Mouse (Mus musculus) midbrain, embryonic 14.5 days (tissue): ENCODE measurements around the gene Frmd5. TPM values are rescaled to one million over a fixed set of nuclear protein-coding genes. Genes with fewer than 3 reads are reported as not detected.

Experiments used
- ATAC-seq: fragments of 200-750 bp; cut with Nextera tagmentation; 2 replicates; pipeline ENCODE4 v1.8.0; 2017; ENCODE audit warnings: moderate number of reproducible peaks, moderate library complexity; ENCODE audit not compliant: low FRiP score, low TSS enrichment
- DNase-seq: peaks from one replicate; pipeline ENCODE4 v3.0.0-alpha.2; 2015
- H3K27ac ChIP-seq: fragments of 300-500 bp; sonication (generic); replicated peaks from 2 replicates; pipeline ENCODE4 v1.5.1; 2014; ENCODE audit warnings: mild to moderate bottlenecking, low read depth, low read length, moderate library complexity
- H3K27me3 ChIP-seq: fragments of 300-500 bp; sonication (generic); 2 replicates; pipeline ENCODE4 v1.6.1; 2014; ENCODE audit warnings: low read length, control low read depth, mixed read lengths; ENCODE audit not compliant: control insufficient read depth, insufficient read depth
- H3K36me3 ChIP-seq: fragments of 300-500 bp; sonication (generic); 2 replicates; pipeline ENCODE4 v1.6.1; 2014; ENCODE audit warnings: low read length, control low read depth; ENCODE audit not compliant: control insufficient read depth, insufficient read depth
- H3K4me1 ChIP-seq: fragments of 300-500 bp; sonication (generic); 2 replicates; pipeline ENCODE4 v1.6.1; 2014; ENCODE audit warnings: mild to moderate bottlenecking, antibody characterized with exemption, low read length, control low read depth; ENCODE audit not compliant: control insufficient read depth, insufficient read depth
- H3K4me2 ChIP-seq: fragments of 300-500 bp; sonication (generic); 2 replicates; pipeline ENCODE4 v1.6.1; 2014; ENCODE audit warnings: mild to moderate bottlenecking, low read length, moderate library complexity
- H3K4me3 ChIP-seq: fragments of 300-500 bp; sonication (generic); replicated peaks from 2 replicates; pipeline ENCODE4 v1.5.1; 2014; ENCODE audit warnings: low read depth, low read length
- H3K9ac ChIP-seq: fragments of 300-500 bp; sonication (generic); replicated peaks from 2 replicates; pipeline ENCODE4 v1.6.1; 2014; ENCODE audit warnings: mild to moderate bottlenecking, low read length, moderate library complexity
- H3K9me3 ChIP-seq: fragments of 300-500 bp; sonication (generic); 2 replicates; pipeline ENCODE4 v1.6.1; 2016; ENCODE audit warnings: low read length, control low read depth, mixed read lengths; ENCODE audit not compliant: control insufficient read depth
- WGBS: fragments of 180-500 bp; shearing (Covaris S2); extraction: QIAGEN DNeasy Blood & Tissue Kit; methylation state at CpG from one replicate; pipeline ENCODE4 v1.1.7; 2014; 5-methylcytosine and 5-hydroxymethylcytosine counted together
- polyA plus RNA-seq: library from polyadenylated mRNA; unstranded; fragments of >200 nt; fragmentation: Nextera tagmentation; extraction: Ambion mirVana; gene quantifications from 2 replicates; pipeline ENCODE4 v1.2.1, GENCODE M21; 2014

The Frmd5 gene
- polyA plus RNA-seq, 1 experiment from 2014 or later: 32.0 TPM

DNA sequence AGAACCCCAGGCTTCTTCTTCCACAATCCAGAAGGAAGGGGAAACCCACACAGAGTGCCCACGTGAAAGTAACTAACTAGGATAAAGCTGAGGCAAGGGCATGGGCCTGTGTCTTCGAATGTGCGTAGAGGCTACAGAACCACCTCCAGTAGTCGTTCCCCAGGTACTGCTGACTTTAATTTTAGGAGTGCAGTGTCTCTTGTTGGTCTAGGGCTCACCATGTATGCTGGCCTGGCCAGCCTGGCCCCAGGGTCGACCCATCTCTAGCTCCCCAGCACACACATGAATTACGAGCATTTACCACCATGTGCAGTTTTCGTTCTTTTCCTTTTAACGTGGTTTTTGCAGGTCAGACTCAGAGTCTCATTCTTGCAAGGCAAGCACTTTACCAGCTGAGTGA, 83.1 kb downstream of the Frmd5 start:
- no peak overlapping the region for H3K9ac ChIP-seq
- H3K4me3 ChIP-seq: no peak overlapping the region
- peaks cover 5% of the 10 kb centered on the region for H3K4me1 ChIP-seq
- no peak overlapping the region for H3K4me2 ChIP-seq
- H3K27ac ChIP-seq: no peak overlapping the region
- H3K36me3 ChIP-seq: no peaks in the 10 kb centered on the region
- DNase-seq (no peak), ATAC-seq (no peak)
- no peaks in the 10 kb centered on the region for H3K27me3 ChIP-seq
- WGBS: 92% methylated on average over 8 of the region's 8 CpGs
- no peaks in the 10 kb centered on the region for H3K9me3 ChIP-seq

DNA sequence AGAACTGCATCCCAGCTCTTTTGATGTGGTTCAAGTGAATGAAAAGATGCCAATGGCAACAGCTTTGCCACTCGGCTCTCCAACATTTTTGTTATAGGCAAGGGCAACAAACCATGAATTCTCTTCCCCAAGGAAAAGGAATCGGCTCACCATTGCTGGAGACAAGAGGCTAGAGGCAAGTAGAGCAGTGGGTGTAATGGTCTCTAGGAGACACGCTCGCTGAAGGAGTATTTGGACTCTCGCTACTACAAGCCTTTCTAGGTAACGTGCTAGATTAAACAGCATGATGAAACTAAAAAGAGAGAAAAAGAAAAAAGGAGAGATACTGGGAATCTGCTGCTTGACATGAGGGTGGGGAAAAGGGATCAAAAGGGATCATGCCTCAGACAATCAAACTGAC, 87.9 kb downstream of the Frmd5 start:
- Histone ChIP-seq H3K4me1 (peaks cover 10% of the 10 kb centered on the region), H3K9ac (no peak overlapping the region), H3K36me3 (no peaks in the 10 kb centered on the region), H3K27me3 (no peaks in the 10 kb centered on the region), H3K9me3 (peaks cover 3% of the 10 kb centered on the region; the same call in 1 of the 2 replicates), H3K27ac (no peak overlapping the region), H3K4me2 (no peak overlapping the region), H3K4me3 (no peak overlapping the region)
- WGBS: 58% methylated on average over 6 of the region's 6 CpGs
- DNase-seq (no peak), ATAC-seq (no peak)

GRCm38 (mm10) chr2:121717133-121717532, 89.8 kb downstream of the Frmd5 start:
- peaks cover 3% of the 10 kb centered on the region; the same call in 1 of the 2 replicates for H3K9me3 ChIP-seq
- no peak overlapping the region for H3K4me2 ChIP-seq
- no peaks in the 10 kb centered on the region for H3K36me3 ChIP-seq
- no peak overlapping the region for H3K27ac ChIP-seq
- H3K4me3 ChIP-seq: no peak overlapping the region
- H3K9ac ChIP-seq: no peak overlapping the region
- peaks cover 10% of the 10 kb centered on the region for H3K4me1 ChIP-seq
- WGBS: 38% methylated on average over 3 of the region's 3 CpGs
- ATAC-seq (no peak), DNase-seq (peak; percentile 67)
- no peaks in the 10 kb centered on the region for H3K27me3 ChIP-seq

GRCm38 (mm10) chr2:121713567-121713966, 93.3 kb downstream of the Frmd5 start:
- Histone ChIP-seq H3K27me3 (no peaks in the 10 kb centered on the region), H3K27ac (no peak overlapping the region), H3K9ac (no peak overlapping the region), H3K4me1 (peaks cover 7% of the 10 kb centered on the region; the same call in 1 of the 2 replicates), H3K9me3 (peaks cover 3% of the 10 kb centered on the region; the same call in 1 of the 2 replicates), H3K36me3 (no peaks in the 10 kb centered on the region), H3K4me2 (no peak overlapping the region), H3K4me3 (no peak overlapping the region)
- DNase-seq (no peak), ATAC-seq (no peak)
- WGBS: 90% methylated on average over 4 of the region's 4 CpGs

GRCm38 (mm10) chr2:121711748-121712384, 95.0 kb downstream of the Frmd5 start:
- Histone ChIP-seq H3K36me3 (no peaks in the 10 kb centered on the region), H3K4me1 (peaks cover 4% of the 10 kb centered on the region; the same call in 1 of the 2 replicates), H3K27ac (no peak overlapping the region), H3K9me3 (peaks cover 3% of the 10 kb centered on the region; the same call in 1 of the 2 replicates), H3K27me3 (no peaks in the 10 kb centered on the region), H3K9ac (no peak overlapping the region), H3K4me3 (no peak overlapping the region), H3K4me2 (no peak overlapping the region)
- ATAC-seq: no peak
- 28% methylated on average over 9 of the region's 9 CpGs for WGBS
- DNase-seq: no peak

DNA sequence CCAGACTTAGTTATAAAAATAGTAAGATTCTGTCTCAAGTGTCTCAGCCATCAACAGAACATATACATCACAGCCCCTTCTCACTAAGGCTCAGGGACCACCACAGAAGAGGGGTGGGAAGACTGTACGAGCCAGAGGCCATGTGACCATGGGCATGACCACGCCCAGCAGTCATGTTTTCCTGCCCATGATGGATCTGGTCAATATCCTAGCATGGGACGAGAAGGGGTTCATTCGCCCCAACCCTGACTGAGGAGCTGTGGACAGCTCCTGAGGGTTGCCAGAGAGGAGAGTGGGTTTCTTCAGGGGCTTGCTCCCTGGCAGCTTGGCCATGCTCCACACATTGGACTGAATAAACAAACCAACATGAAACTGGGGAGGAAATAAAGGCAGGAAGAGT, 97.8 kb downstream of the Frmd5 start:
- H3K36me3 ChIP-seq: no peaks in the 10 kb centered on the region
- DNase-seq (no peak), ATAC-seq (no peak)
- no peak overlapping the region for H3K27ac ChIP-seq
- no peaks in the 10 kb centered on the region for H3K9me3 ChIP-seq
- H3K4me1 ChIP-seq: peaks cover 4% of the 10 kb centered on the region; the same call in 1 of the 2 replicates
- H3K4me3 ChIP-seq: no peak overlapping the region
- H3K4me2 ChIP-seq: no peak overlapping the region
- WGBS: 89% methylated on average over 4 of the region's 4 CpGs
- H3K9ac ChIP-seq: no peak overlapping the region
- no peaks in the 10 kb centered on the region for H3K27me3 ChIP-seq

DNA sequence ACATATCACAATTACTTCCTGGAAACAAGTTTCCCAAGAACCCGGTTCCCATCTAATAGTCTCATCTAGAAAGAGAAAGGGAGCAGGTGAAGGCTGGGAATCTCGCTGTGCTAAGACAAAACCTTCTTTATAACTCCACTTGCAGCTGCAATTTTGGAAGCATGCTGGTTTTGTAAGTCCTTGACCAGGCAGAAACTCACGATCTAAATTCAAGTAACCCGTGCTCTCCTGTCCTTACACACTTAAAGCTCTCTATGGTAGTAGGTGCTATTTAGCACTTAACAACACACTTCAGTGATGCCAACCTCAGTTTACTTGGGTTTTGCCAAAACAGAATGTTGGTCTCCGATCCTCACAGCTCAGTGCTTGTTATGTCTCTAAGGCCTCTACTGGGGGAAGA, 99.4 kb downstream of the Frmd5 start:
- DNase-seq (no peak), ATAC-seq (no peak)
- H3K27ac ChIP-seq: no peak overlapping the region
- no peak overlapping the region for H3K9ac ChIP-seq
- no peak overlapping the region for H3K4me3 ChIP-seq
- H3K4me2 ChIP-seq: no peak overlapping the region
- no peaks in the 10 kb centered on the region for H3K36me3 ChIP-seq
- 90% methylated on average over 5 of the region's 5 CpGs for WGBS
- H3K9me3 ChIP-seq: no peaks in the 10 kb centered on the region
- peaks cover 4% of the 10 kb centered on the region; the same call in 1 of the 2 replicates for H3K4me1 ChIP-seq
- H3K27me3 ChIP-seq: no peaks in the 10 kb centered on the region

DNA sequence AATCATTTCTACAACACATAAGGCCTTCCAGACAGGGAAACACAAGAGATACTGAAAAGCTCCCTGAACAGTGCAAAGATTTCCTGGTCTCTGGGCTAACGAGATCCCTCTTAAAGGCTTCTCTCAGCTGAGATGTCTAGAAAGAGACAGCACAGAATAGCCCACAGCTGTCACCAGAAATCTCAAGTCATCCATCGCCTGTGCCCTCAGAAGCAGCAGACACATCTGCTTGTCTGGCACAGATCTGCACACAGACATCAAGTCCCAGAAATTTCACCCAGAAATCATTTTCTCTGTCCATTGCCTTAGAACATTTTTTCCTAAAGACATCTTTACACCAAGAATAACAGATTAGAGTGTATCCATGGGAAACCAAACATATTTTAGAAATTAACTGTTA, 101.1 kb downstream of the Frmd5 start:
- no peak for DNase-seq
- no peak overlapping the region for H3K27ac ChIP-seq

DNA sequence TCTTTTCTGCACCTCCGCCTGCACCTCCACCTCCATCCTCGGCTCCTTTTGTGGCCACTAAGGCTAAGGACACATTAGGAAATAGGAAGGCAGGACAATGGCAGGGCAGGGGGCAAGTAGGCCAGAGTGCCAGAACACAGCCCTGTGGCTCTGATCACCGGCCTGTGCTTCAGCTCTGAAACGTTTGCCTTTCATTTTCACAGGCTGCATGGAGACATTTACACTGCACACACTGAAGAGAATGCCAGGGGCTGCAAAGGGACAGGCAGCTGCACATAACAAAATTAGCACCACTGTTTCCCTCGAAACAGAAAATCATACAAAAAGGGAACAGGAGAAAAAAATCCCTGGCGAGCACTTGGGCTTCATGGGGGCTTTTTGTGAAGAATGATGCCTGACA, 107.6 kb downstream of the Frmd5 start:
- DNase-seq: no peak
- Histone ChIP-seq H3K36me3 (no peaks in the 10 kb centered on the region), H3K9ac (0 out of 2 replicates have a peak overlapping the region, but pooled peaks have one; percentile 23), H3K27me3 (no peaks in the 10 kb centered on the region), H3K9me3 (no peaks in the 10 kb centered on the region), H3K4me2 (no peak overlapping the region), H3K27ac (0 out of 2 replicates have a peak overlapping the region, but pooled peaks have one; percentile 49), H3K4me1 (no peaks in the 10 kb centered on the region), H3K4me3 (no peak overlapping the region)
- no peak for ATAC-seq
- 17% methylated on average over 6 of the region's 6 CpGs for WGBS

More for the DNA sequence above, 101.1 kb downstream of the Frmd5 start:
- Histone ChIP-seq H3K27me3 (no peaks in the 10 kb centered on the region), H3K4me2 (no peak overlapping the region), H3K9me3 (no peaks in the 10 kb centered on the region), H3K36me3 (no peaks in the 10 kb centered on the region), H3K4me1 (no peaks in the 10 kb centered on the region), H3K9ac (no peak overlapping the region), H3K4me3 (no peak overlapping the region)
- no peak for ATAC-seq
- 61% methylated on average over 2 of the region's 2 CpGs for WGBS
